Mouse (Mus musculus) testis, adult 2 months (tissue): ENCODE measurements around the gene Pcdh7. TPM values are rescaled to one million over a fixed set of nuclear protein-coding genes. Genes with fewer than 3 reads are reported as not detected.

Source experiments
- H3K27ac ChIP-seq: fragments of 200-500 bp; 2 replicates; pipeline ENCODE4 v1.5.1; 2012; ENCODE audit warnings: low read depth, low read length; ENCODE audit not compliant: control insufficient read depth, insufficient read depth
- H3K27me3 ChIP-seq: fragments of 200-500 bp; 2 replicates; pipeline ENCODE4 v1.6.1; 2012; ENCODE audit warnings: mild to moderate bottlenecking, low read length, moderate library complexity; ENCODE audit not compliant: control insufficient read depth, insufficient read depth
- H3K36me3 ChIP-seq: fragments of 200-500 bp; 2 replicates; pipeline ENCODE4 v1.6.1; 2012; ENCODE audit warnings: mild to moderate bottlenecking, low read length; ENCODE audit not compliant: control insufficient read depth, insufficient read depth
- H3K4me1 ChIP-seq: fragments of 200-500 bp; 2 replicates; pipeline ENCODE4 v1.6.1; 2012; ENCODE audit warnings: low read length; ENCODE audit not compliant: control insufficient read depth, insufficient read depth
- H3K4me3 ChIP-seq: fragments of 200-500 bp; 2 replicates; pipeline ENCODE4 v1.5.1; 2012; ENCODE audit warnings: low read depth, mild to moderate bottlenecking, low read length, moderate library complexity, mixed read lengths; ENCODE audit not compliant: control insufficient read depth
- CTCF ChIP-seq: fragments of 200-500 bp; IDR thresholded peaks from 2 replicates; pipeline ENCODE4 v1.5.1; 2012; ENCODE audit warnings: low read depth, mild to moderate bottlenecking, inconsistent platforms, low read length, moderate library complexity; ENCODE audit not compliant: control insufficient read depth, insufficient read depth, insufficient replicate concordance
- POLR2A ChIP-seq: fragments of 200-500 bp; IDR thresholded peaks from 2 replicates; pipeline ENCODE4 v1.6.1; 2012; ENCODE audit warnings: low read depth, mild to moderate bottlenecking, inconsistent platforms, low read length, moderate library complexity; ENCODE audit not compliant: control insufficient read depth
- polyA plus RNA-seq: library from polyadenylated mRNA; depleted of rRNA; stranded (reverse); fragments of >200 nt; gene quantifications from 2 replicates; pipeline ENCODE4 v1.2.3, GENCODE M21; 2012

Pcdh7 gene
- polyA plus RNA-seq, 1 experiment = 0.58 TPM

DNA sequence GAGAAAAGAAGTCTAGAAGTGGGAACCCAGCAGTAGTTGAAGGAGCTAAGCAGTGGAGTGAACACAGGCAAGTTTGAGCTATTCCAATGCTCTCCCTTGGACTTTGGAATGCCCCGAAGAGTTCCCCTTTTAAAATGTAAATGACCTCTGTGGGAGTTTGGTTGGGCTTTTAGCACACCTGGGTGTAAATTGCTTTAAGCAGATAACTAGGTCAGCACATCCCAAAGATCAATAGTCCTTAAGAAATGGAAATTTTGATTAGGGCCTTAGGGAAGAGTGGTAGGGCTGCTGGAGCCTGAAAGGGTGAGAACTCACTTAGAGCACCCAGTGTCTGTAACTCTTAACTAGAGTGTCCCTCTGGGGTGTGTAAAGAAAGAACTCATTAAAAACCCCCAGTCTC, 15.7 kb downstream of the Pcdh7 start:
- TF ChIP-seq POLR2A (no peak), CTCF (no peak)
- Histone ChIP-seq H3K4me3 (no peak overlapping the region), H3K27ac (no peak overlapping the region)

GRCm38 (mm10) chr5:57735723-57736122, 18.0 kb downstream of the Pcdh7 start:
- no peaks in the 10 kb centered on the region for H3K27me3 ChIP-seq

More for the DNA sequence above, 15.7 kb downstream of the Pcdh7 start:
- Histone ChIP-seq H3K4me1 (no peaks in the 10 kb centered on the region), H3K36me3 (no peaks in the 10 kb centered on the region), H3K27me3 (no peaks in the 10 kb centered on the region)

GRCm38 (mm10) chr5:57742924-57743323, 25.2 kb downstream of the Pcdh7 start:
- H3K4me1 ChIP-seq = no peaks in the 10 kb centered on the region
- H3K36me3 ChIP-seq = no peaks in the 10 kb centered on the region
- no peak for TF ChIP-seq POLR2A
- TF ChIP-seq CTCF = no peak
- H3K4me3 ChIP-seq = no peak overlapping the region
- no peak overlapping the region for H3K27ac ChIP-seq
- no peaks in the 10 kb centered on the region for H3K27me3 ChIP-seq

More at GRCm38 (mm10) chr5:57735723-57736122, 18.0 kb downstream of the Pcdh7 start:
- TF ChIP-seq POLR2A (no peak), CTCF (no peak)
- Histone ChIP-seq H3K27ac (no peak overlapping the region), H3K4me3 (no peak overlapping the region), H3K4me1 (no peaks in the 10 kb centered on the region), H3K36me3 (no peaks in the 10 kb centered on the region)

GRCm38 (mm10) chr5:57743956-57744661, 26.3 kb downstream of the Pcdh7 start:
- H3K4me3 ChIP-seq = no peak overlapping the region
- no peaks in the 10 kb centered on the region for H3K4me1 ChIP-seq
- H3K27ac ChIP-seq = no peak overlapping the region
- TF ChIP-seq CTCF = no peak
- TF ChIP-seq POLR2A = no peak
- H3K27me3 ChIP-seq = no peaks in the 10 kb centered on the region
- no peaks in the 10 kb centered on the region for H3K36me3 ChIP-seq

DNA sequence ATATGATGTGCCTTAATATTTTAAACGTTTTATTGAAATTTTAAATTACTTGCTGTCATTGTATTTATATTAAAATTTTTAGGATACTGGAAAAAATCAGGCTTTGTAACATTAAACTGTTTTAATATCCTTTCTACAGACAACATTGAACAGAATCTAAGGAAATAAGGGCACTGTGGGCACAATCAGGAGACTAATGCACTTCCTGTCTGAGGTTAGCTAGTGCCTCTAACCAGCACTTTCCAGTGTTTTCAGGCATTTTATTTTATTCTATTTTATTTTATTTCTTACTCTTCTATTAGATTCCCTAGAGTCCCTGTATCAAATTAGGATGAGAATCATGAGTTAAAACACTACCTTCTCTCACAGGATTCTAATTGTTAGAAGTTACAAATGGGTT, 28.1 kb downstream of the Pcdh7 start:
- Histone ChIP-seq H3K27me3 (no peaks in the 10 kb centered on the region), H3K4me1 (no peaks in the 10 kb centered on the region), H3K27ac (no peak overlapping the region), H3K4me3 (no peak overlapping the region), H3K36me3 (no peaks in the 10 kb centered on the region)
- TF ChIP-seq POLR2A (no peak), CTCF (no peak)

DNA sequence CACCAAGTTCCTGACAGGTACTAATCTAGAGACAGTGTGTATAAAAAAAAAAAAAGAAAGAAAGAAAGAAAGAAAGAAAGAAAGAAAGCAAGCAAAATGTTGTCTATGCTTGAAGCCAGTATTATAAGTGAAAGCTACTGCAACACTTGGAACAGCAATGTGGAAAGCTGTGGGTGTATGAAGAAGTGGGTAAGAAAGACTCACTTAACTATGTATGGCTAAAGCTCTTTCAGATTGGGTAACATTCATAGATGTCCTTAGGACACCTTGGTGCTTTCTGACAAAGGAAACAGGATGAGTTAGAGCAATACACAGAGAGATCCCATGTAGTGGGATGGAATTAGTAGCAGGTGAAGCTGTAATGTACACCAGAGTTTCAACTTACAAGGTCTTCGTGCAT, 32.6 kb downstream of the Pcdh7 start:
- Histone ChIP-seq H3K4me3 (no peak overlapping the region), H3K27ac (no peak overlapping the region), H3K27me3 (no peaks in the 10 kb centered on the region), H3K36me3 (no peaks in the 10 kb centered on the region), H3K4me1 (no peaks in the 10 kb centered on the region)
- no peak for TF ChIP-seq POLR2A
- TF ChIP-seq CTCF = no peak

- no peaks in the 10 kb centered on the region for H3K4me1 ChIP-seq
- no peak for TF ChIP-seq CTCF
- TF ChIP-seq POLR2A = no peak
Observed at GRCm38 (mm10) chr5:57755791-57756190, 38.0 kb downstream of the Pcdh7 start.

More at GRCm38 (mm10) chr5:57755791-57756190, 38.0 kb downstream of the Pcdh7 start:
- Histone ChIP-seq H3K27ac (no peak overlapping the region), H3K4me3 (no peak overlapping the region), H3K36me3 (no peaks in the 10 kb centered on the region), H3K27me3 (no peaks in the 10 kb centered on the region)
